Mouse (Mus musculus) neural tube, embryonic 11.5 days (tissue): ENCODE results near the gene Pgf. TPM values are rescaled to one million over a fixed set of nuclear protein-coding genes. Genes with fewer than 3 reads are reported as not detected.
A peak's percentile ranks its signal among the peaks of the same experiment; 100 is the strongest.

Experiments used
- ATAC-seq: fragments of 200-750 bp; cut with Nextera tagmentation; 2 replicates; pipeline ENCODE4 v1.8.0; 2017; ENCODE audit warnings: moderate number of reproducible peaks, mild to moderate bottlenecking, moderate TSS enrichment, moderate library complexity; ENCODE audit not compliant: insufficient read depth, low FRiP score, low TSS enrichment
- DNase-seq: peaks from one replicate; pipeline ENCODE4 v3.0.0-alpha.2; 2015; ENCODE audit warnings: low spot score
- H3K27ac ChIP-seq: fragments of 300-500 bp; sonication (generic); 2 replicates; pipeline ENCODE4 v1.5.1; 2014; ENCODE audit warnings: low read depth, mild to moderate bottlenecking, low read length
- H3K27me3 ChIP-seq: fragments of 300-500 bp; sonication (generic); 2 replicates; pipeline ENCODE4 v1.6.1; 2014; ENCODE audit warnings: mild to moderate bottlenecking, low read length, mixed read lengths; ENCODE audit not compliant: control insufficient read depth, insufficient read depth
- H3K36me3 ChIP-seq: fragments of 300-500 bp; sonication (generic); 2 replicates; pipeline ENCODE4 v1.6.1; 2014; ENCODE audit warnings: mild to moderate bottlenecking, low read length, moderate library complexity, mixed read lengths; ENCODE audit not compliant: control insufficient read depth, insufficient read depth
- H3K4me1 ChIP-seq: fragments of 300-500 bp; sonication (generic); 2 replicates; pipeline ENCODE4 v1.6.1; 2014; ENCODE audit warnings: low read length, mixed read lengths; ENCODE audit not compliant: control insufficient read depth, insufficient read depth
- H3K4me2 ChIP-seq: fragments of 300-500 bp; sonication (generic); 2 replicates; pipeline ENCODE4 v1.6.1; 2014; ENCODE audit warnings: low read depth, mild to moderate bottlenecking, moderate library complexity
- H3K4me3 ChIP-seq: fragments of 300-500 bp; sonication (generic); 2 replicates; pipeline ENCODE4 v1.5.1; 2014; ENCODE audit warnings: low read depth, low read length
- H3K9ac ChIP-seq: fragments of 300-500 bp; sonication (generic); 2 replicates; pipeline ENCODE4 v1.6.1; 2014; ENCODE audit warnings: mild to moderate bottlenecking, low read length
- H3K9me3 ChIP-seq: fragments of 300-500 bp; sonication (generic); 2 replicates; pipeline ENCODE4 v1.6.1; 2016; ENCODE audit warnings: low read length; ENCODE audit not compliant: control insufficient read depth
- WGBS: fragments of 180-500 bp; shearing (Covaris S2); extraction: QIAGEN DNeasy Blood & Tissue Kit; methylation state at CpG from one replicate; pipeline ENCODE4 v1.1.7; 2014; 5-methylcytosine and 5-hydroxymethylcytosine counted together
- polyA plus RNA-seq: library from polyadenylated mRNA; unstranded; fragments of >200 nt; fragmentation: Nextera tagmentation; extraction: Ambion mirVana; gene quantifications from 2 replicates; pipeline ENCODE4 v1.2.1, GENCODE M21; 2014

The Pgf gene
- 7.1 and 9.0 TPM in 2 replicates for polyA plus RNA-seq

GRCm38 (mm10) chr12:85177740-85178239 lies at the start of gene Pgf:
Gene Pgf (minus strand): TSS chr12:85177790.
- 77% methylated on average over 10 of the region's 10 CpGs for WGBS
- Histone ChIP-seq H3K27me3 (peaks cover 13% of the 10 kb centered on the region), H3K9ac (peak within 1 kb of the TSS; percentile 11), H3K4me2 (peak within 1 kb of the TSS; percentile 40), H3K9me3 (no peaks in the 10 kb centered on the region), H3K36me3 (no peaks in the 10 kb centered on the region), H3K4me3 (peak within 1 kb of the TSS; percentile 17), H3K4me1 (peaks cover 25% of the 10 kb centered on the region), H3K27ac (no peak within 1 kb of the TSS)
- ATAC-seq (no peak), DNase-seq (no peak)

- WGBS, result 71% methylated on average over 7 of the region's 7 CpGs
- H3K4me3 ChIP-seq, result no peak overlapping the region
- H3K4me2 ChIP-seq, result no peak overlapping the region
- DNase-seq (no peak), ATAC-seq (no peak)
- H3K4me1 ChIP-seq, result no peaks in the 10 kb centered on the region
- no peaks in the 10 kb centered on the region for H3K9me3 ChIP-seq
- no peak overlapping the region for H3K27ac ChIP-seq
- H3K36me3 ChIP-seq, result peaks cover 17% of the 10 kb centered on the region
- H3K27me3 ChIP-seq, result no peaks in the 10 kb centered on the region
- no peak overlapping the region for H3K9ac ChIP-seq
Observed at GRCm38 (mm10) chr12:85227227-85227626, 49.6 kb upstream of the Pgf start.

- Histone ChIP-seq H3K27me3 (no peaks in the 10 kb centered on the region), H3K27ac (peak overlapping the region; percentile 46), H3K36me3 (peaks cover 10% of the 10 kb centered on the region), H3K9me3 (no peaks in the 10 kb centered on the region), H3K4me2 (peak overlapping the region; percentile 93), H3K4me3 (peak overlapping the region; percentile 91), H3K9ac (peak overlapping the region; percentile 70), H3K4me1 (peaks cover 11% of the 10 kb centered on the region)
- WGBS, result 3% methylated on average over 12 of the region's 12 CpGs
- 0 out of 2 replicates have a peak, but pooled peaks have one; percentile 15 for ATAC-seq
- peak; percentile 18 for DNase-seq
Observed at GRCm38 (mm10) chr12:85219905-85220290, 42.3 kb upstream of the Pgf start.

- WGBS, result under 1% methylated on average over 51 of the region's 54 CpGs
- Histone ChIP-seq H3K27me3 (no peaks in the 10 kb centered on the region), H3K9ac (peak within 1 kb of the TSS; percentile 70), H3K4me2 (peak within 1 kb of the TSS; percentile 93), H3K36me3 (peaks cover 10% of the 10 kb centered on the region), H3K9me3 (no peaks in the 10 kb centered on the region), H3K27ac (peak within 1 kb of the TSS; percentile 46), H3K4me1 (peaks cover 11% of the 10 kb centered on the region), H3K4me3 (peak within 1 kb of the TSS; percentile 91)
- DNase-seq (peak; percentile 98), ATAC-seq (peak; percentile 100)
Observed at GRCm38 (mm10) chr12:85219236-85219904, 41.8 kb upstream of the Pgf start, which contains the start of gene Eif2b2. Gene Eif2b2 (plus strand): TSS chr12:85219481.

- ATAC-seq, result no peak
- Histone ChIP-seq H3K4me2 (no peak overlapping the region), H3K27ac (no peak overlapping the region), H3K4me3 (no peak overlapping the region), H3K36me3 (peaks cover 2% of the 10 kb centered on the region; the same call in 1 of the 2 replicates), H3K9me3 (no peaks in the 10 kb centered on the region), H3K27me3 (no peaks in the 10 kb centered on the region), H3K9ac (no peak overlapping the region), H3K4me1 (peaks cover 11% of the 10 kb centered on the region)
- DNase-seq, result no peak
- 73% methylated on average over 2 of the region's 2 CpGs for WGBS
Observed at GRCm38 (mm10) chr12:85217733-85218310, 40.2 kb upstream of the Pgf start.

GRCm38 (mm10) chr12:85215031-85215430 lies 37.4 kb upstream of the Pgf start:
- 82% methylated on average over 5 of the region's 5 CpGs for WGBS
- no peak overlapping the region for H3K9ac ChIP-seq
- ATAC-seq, result no peak
- H3K27me3 ChIP-seq, result no peaks in the 10 kb centered on the region
- H3K27ac ChIP-seq, result no peak overlapping the region
- no peak overlapping the region for H3K4me3 ChIP-seq
- no peaks in the 10 kb centered on the region for H3K36me3 ChIP-seq
- H3K9me3 ChIP-seq, result no peaks in the 10 kb centered on the region
- DNase-seq, result no peak
- H3K4me1 ChIP-seq, result 0 out of 2 replicates have a peak, but pooled peaks cover 2% of the 10 kb centered on the region
- H3K4me2 ChIP-seq, result no peak overlapping the region

DNA sequence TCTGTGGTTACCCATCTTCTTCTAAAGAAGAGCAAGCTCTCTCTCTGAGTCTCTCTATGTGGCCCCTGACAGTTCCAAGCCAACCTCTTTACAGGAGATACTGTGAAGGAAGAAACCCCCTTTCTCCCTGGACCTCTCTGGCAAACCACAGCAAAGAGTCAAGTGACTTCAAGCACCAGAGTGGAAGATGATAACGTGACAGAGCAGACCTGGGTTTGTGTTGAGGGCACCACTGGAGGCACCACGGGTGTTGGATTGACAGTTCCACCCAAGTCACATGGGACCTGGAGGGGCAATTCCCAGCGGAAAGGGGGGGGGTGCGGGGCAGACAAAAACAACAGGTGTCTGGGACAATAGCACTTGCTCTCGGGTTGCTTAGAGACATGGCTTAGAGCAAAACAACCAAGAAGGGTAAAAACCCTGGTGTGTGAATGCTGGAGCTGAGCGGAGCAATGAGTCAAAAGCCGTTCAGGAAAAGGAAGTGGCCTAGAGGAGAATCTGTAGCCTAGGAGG lies 31.2 kb upstream of the Pgf start:
- no peaks in the 10 kb centered on the region for H3K9me3 ChIP-seq
- no peak overlapping the region for H3K9ac ChIP-seq
- H3K4me2 ChIP-seq, result no peak overlapping the region
- ATAC-seq, result no peak
- WGBS, result 34% methylated on average over 7 of the region's 7 CpGs
- H3K4me1 ChIP-seq, result no peaks in the 10 kb centered on the region
- H3K36me3 ChIP-seq, result no peaks in the 10 kb centered on the region
- no peaks in the 10 kb centered on the region for H3K27me3 ChIP-seq
- no peak overlapping the region for H3K27ac ChIP-seq
- no peak for DNase-seq
- H3K4me3 ChIP-seq, result no peak overlapping the region

- H3K4me3 ChIP-seq, result no peak overlapping the region
- H3K9me3 ChIP-seq, result no peaks in the 10 kb centered on the region
- no peaks in the 10 kb centered on the region for H3K27me3 ChIP-seq
- H3K27ac ChIP-seq, result no peak overlapping the region
- H3K4me1 ChIP-seq, result no peaks in the 10 kb centered on the region
- H3K4me2 ChIP-seq, result no peak overlapping the region
- no peak overlapping the region for H3K9ac ChIP-seq
- 87% methylated on average over 10 of the region's 10 CpGs for WGBS
- ATAC-seq (no peak), DNase-seq (no peak)
- H3K36me3 ChIP-seq, result no peaks in the 10 kb centered on the region
Observed at GRCm38 (mm10) chr12:85205425-85205824, 27.8 kb upstream of the Pgf start.
